In genomic region chr2:85213746-85214145, GRCm38 (mm10) we compare ENCODE assay signal across 13 mouse cellular contexts. TPM values are rescaled to one million over a fixed set of nuclear protein-coding genes. Genes with fewer than 3 reads are reported as not detected.
DNase-seq lines count a peak whose midpoint lies in the region; ATAC-seq and TF ChIP-seq lines count a peak whose summit lies in the region.
"Had no signal": no experiment of that assay in that cellular context is flagged by ENCODE, and none has a peak within 500 bp of the region (broad histone marks: within the 10 kb centered on the region; RNA-seq: fewer than 3 reads in every experiment).

No protein-coding gene starts in this region.

- no peak for TF ChIP-seq EP300 in lung, postnatal 0 days (IDR thresholded peaks at IDR 0.05)

- peak; percentile 77 for ATAC-seq in hindbrain, embryonic 14.5 days (ENCODE audit: low FRiP score)
- ATAC-seq in hindbrain, embryonic 13.5 days (ENCODE audit: low FRiP score): no peak
- ATAC-seq in granulocyte monocyte progenitor cell, adult 5-6 weeks (replicated peaks; ENCODE audit: poor library complexity, severe bottlenecking): no peak
- ATAC-seq in kidney, embryonic 15.5 days (replicated peaks; ENCODE audit: low FRiP score): no peak
- no peak for ATAC-seq in lung, postnatal 0 days

- no peaks in the 10 kb centered on the region for H3K4me1 ChIP-seq in hindbrain, embryonic 14.5 days (replicated peaks; ENCODE audit: control insufficient read depth, insufficient read depth, low read length)
- no peaks in the 10 kb centered on the region for H3K4me1 ChIP-seq in hindbrain, embryonic 13.5 days (replicated peaks)
- no peaks in the 10 kb centered on the region for H3K4me1 ChIP-seq in kidney, embryonic 15.5 days
- no peaks in the 10 kb centered on the region for H3K4me1 ChIP-seq in lung, postnatal 0 days (ENCODE audit: insufficient read depth, low read depth, low read length)
- H3K4me1 ChIP-seq: liver, embryonic 13.5 days; stomach, embryonic 15.5 days had no signal

- DNase-seq in hindbrain, embryonic 14.5 days (ENCODE audit: low spot score): no peak
- DNase-seq in cerebellum, adult 9-10 months: peak; percentile 84
- DNase-seq in layer of hippocampus, adult 2 months (ENCODE audit: low spot score in 2 of 2): peak; percentile 78 to 82
- peak; percentile 81 for DNase-seq in left cerebral cortex, postnatal 4 days
- DNase-seq in lung, postnatal 0 days (ENCODE audit: low spot score): no peak
- DNase-seq: heart, adult 18-20 months; kidney, adult 9 months; liver, embryonic 13.5 days had no signal

- H3K9ac ChIP-seq in hindbrain, embryonic 14.5 days: no peak overlapping the region
- no peak overlapping the region for H3K9ac ChIP-seq in hindbrain, embryonic 13.5 days
- no peak overlapping the region for H3K9ac ChIP-seq in kidney, embryonic 15.5 days
- no peak overlapping the region for H3K9ac ChIP-seq in lung, postnatal 0 days (replicated peaks; ENCODE audit: low read depth)
- H3K9ac ChIP-seq: liver, embryonic 13.5 days; stomach, embryonic 15.5 days had no signal

- H3K9me3 ChIP-seq in hindbrain, embryonic 14.5 days (ENCODE audit: control insufficient read depth, low read length): no peaks in the 10 kb centered on the region
- H3K9me3 ChIP-seq in hindbrain, embryonic 13.5 days: no peaks in the 10 kb centered on the region
- no peaks in the 10 kb centered on the region for H3K9me3 ChIP-seq in kidney, embryonic 15.5 days (replicated peaks)
- H3K9me3 ChIP-seq in lung, postnatal 0 days (ENCODE audit: low read length): no peaks in the 10 kb centered on the region
- H3K9me3 ChIP-seq: liver, embryonic 13.5 days; stomach, embryonic 15.5 days had no signal

- H3K36me3 ChIP-seq in hindbrain, embryonic 14.5 days (replicated peaks; ENCODE audit: control insufficient read depth, insufficient read depth): no peaks in the 10 kb centered on the region
- H3K36me3 ChIP-seq in hindbrain, embryonic 13.5 days: no peaks in the 10 kb centered on the region
- no peaks in the 10 kb centered on the region for H3K36me3 ChIP-seq in kidney, embryonic 15.5 days
- no peaks in the 10 kb centered on the region for H3K36me3 ChIP-seq in lung, postnatal 0 days (ENCODE audit: insufficient read depth, low read length)
- H3K36me3 ChIP-seq: liver, embryonic 13.5 days; stomach, embryonic 15.5 days had no signal

- no peak overlapping the region for H3K4me2 ChIP-seq in hindbrain, embryonic 14.5 days (replicated peaks)
- H3K4me2 ChIP-seq in hindbrain, embryonic 13.5 days: no peak overlapping the region
- no peak overlapping the region for H3K4me2 ChIP-seq in kidney, embryonic 15.5 days
- H3K4me2 ChIP-seq in lung, postnatal 0 days (replicated peaks; ENCODE audit: low read depth, low read length): no peak overlapping the region
- H3K4me2 ChIP-seq: liver, embryonic 13.5 days; stomach, embryonic 15.5 days had no signal

- no peaks in the 10 kb centered on the region for H3K27me3 ChIP-seq in hindbrain, embryonic 14.5 days (ENCODE audit: control insufficient read depth, insufficient read depth, low read length)
- no peaks in the 10 kb centered on the region for H3K27me3 ChIP-seq in hindbrain, embryonic 13.5 days
- H3K27me3 ChIP-seq in kidney, embryonic 15.5 days: no peaks in the 10 kb centered on the region
- H3K27me3 ChIP-seq in lung, postnatal 0 days (replicated peaks; ENCODE audit: insufficient read depth, low read length): no peaks in the 10 kb centered on the region
- H3K27me3 ChIP-seq: liver, embryonic 13.5 days; stomach, embryonic 15.5 days had no signal

- TF ChIP-seq CTCF in layer of hippocampus, adult 2 months (conservative IDR thresholded peaks at IDR 0.05): peak; percentile 42
- no peak for TF ChIP-seq CTCF in lung, postnatal 0 days (IDR thresholded peaks at IDR 0.05)

- 85% methylated on average over 2 of the region's 2 CpGs for WGBS in hindbrain, embryonic 14.5 days
- WGBS in hindbrain, embryonic 13.5 days: 90% methylated on average over 2 of the region's 2 CpGs
- 82% methylated on average over 2 of the region's 2 CpGs for WGBS in kidney, embryonic 15.5 days
- 68% methylated on average over 2 of the region's 2 CpGs for WGBS in lung, postnatal 0 days

- no peak overlapping the region for H3K27ac ChIP-seq in hindbrain, embryonic 14.5 days
- H3K27ac ChIP-seq in hindbrain, embryonic 13.5 days: no peak overlapping the region
- H3K27ac ChIP-seq in layer of hippocampus, adult 2 months: peak overlapping the region; percentile 15; the same call in 1 of the 2 replicates
- H3K27ac ChIP-seq in kidney, embryonic 15.5 days: no peak overlapping the region
- no peak overlapping the region for H3K27ac ChIP-seq in lung, postnatal 0 days (ENCODE audit: low read length)
- H3K27ac ChIP-seq: liver, embryonic 13.5 days; stomach, embryonic 15.5 days had no signal

- no peak overlapping the region for H3K4me3 ChIP-seq in hindbrain, embryonic 14.5 days (replicated peaks; ENCODE audit: low read length)
- H3K4me3 ChIP-seq in hindbrain, embryonic 13.5 days: no peak overlapping the region
- H3K4me3 ChIP-seq in layer of hippocampus, adult 2 months: no peak overlapping the region
- H3K4me3 ChIP-seq in kidney, embryonic 15.5 days (replicated peaks): no peak overlapping the region
- no peak overlapping the region for H3K4me3 ChIP-seq in lung, postnatal 0 days (ENCODE audit: low read depth, low read length)
- H3K4me3 ChIP-seq: liver, embryonic 13.5 days; stomach, embryonic 15.5 days had no signal

- intact Hi-C loops in left cerebral cortex, postnatal 4 days (cut with DNase I): no loop called here

RNA-seq across cellular contexts. Expression of gene Lrrc55, which starts 16.7 kb away (rescaled TPM):
- 9.7 and 13.0 TPM in 2 replicates for polyA plus RNA-seq in hindbrain, embryonic 14.5 days (2014; fragmentation: Nextera tagmentation; extraction: Ambion mirVana)
- polyA plus RNA-seq in hindbrain, embryonic 13.5 days (2015; fragmentation: Nextera tagmentation; extraction: Ambion mirVana): 6.9 and 7.7 TPM in 2 replicates
- total RNA-seq in layer of hippocampus, adult 2 months (2021): 10 to 100 TPM; 13.3 to 13.7 TPM
- total RNA-seq in left cerebral cortex, postnatal 4 days (2021): 10 to 100 TPM; 53.3 to 54.1 TPM
- not detected in 2 replicates for total RNA-seq in granulocyte monocyte progenitor cell, adult 5-6 weeks (2014; fragmentation: Nextera tagmentation)
- not detected in 2 replicates for total RNA-seq in granulocyte monocyte progenitor cell, adult 5-6 weeks (2017)
- polyA plus RNA-seq in kidney, embryonic 15.5 days (2015; fragmentation: Nextera tagmentation; extraction: Ambion mirVana): 0.40 and 0.65 TPM in 2 replicates
- 0.10 and 0.25 TPM in 2 replicates for polyA plus RNA-seq in lung, postnatal 0 days (2015; fragmentation: Nextera tagmentation; extraction: Ambion mirVana)
- polyA plus RNA-seq: C2C12 had no signal

Comparison
In these comparisons a context has a peak if more than half of its experiments do, and no peak if none do; other contexts are left out.
1. DNase-seq: peak in cerebellum, adult 9-10 months (single experiment), layer of hippocampus, adult 2 months (2 of 2) and left cerebral cortex, postnatal 4 days (single experiment); none in hindbrain, embryonic 14.5 days (single experiment) and lung, postnatal 0 days (single experiment).